Comparison of ENCODE assay signal across 8 mouse cellular contexts in genomic region chr16:17806581-17807191, GRCm38 (mm10). TPM values are rescaled to one million over a fixed set of nuclear protein-coding genes. Genes with fewer than 3 reads are reported as not detected.
DNase-seq lines count a peak whose midpoint lies in the region; ATAC-seq and TF ChIP-seq lines count a peak whose summit lies in the region.

No protein-coding gene starts in this region.

- peak overlapping the region; percentile 53 for H3K9ac ChIP-seq in kidney, embryonic 16.5 days (replicated peaks; ENCODE audit: low read length)
- H3K9ac ChIP-seq in MEL (ENCODE audit: control insufficient read depth, low read depth, low read length, poor library complexity, severe bottlenecking): peak overlapping the region; percentile 94
- peak overlapping the region; percentile 79 for H3K9ac ChIP-seq in embryonic facial prominence, embryonic 13.5 days
- H3K9ac ChIP-seq in midbrain, embryonic 14.5 days (replicated peaks; ENCODE audit: low read length): peak overlapping the region; percentile 89

- no peak for DNase-seq in kidney, adult 8-10 months
- DNase-seq in MEL (ENCODE audit: low read depth, low spot score): peak; percentile 44
- no peak for DNase-seq in midbrain, embryonic 14.5 days
- DNase-seq in urinary bladder, postnatal 4 days (ENCODE audit: low spot score in 2 of 2): no peak
- no peak for DNase-seq in layer of hippocampus, adult 9-11 months

- H3K36me3 ChIP-seq in kidney, embryonic 16.5 days (ENCODE audit: insufficient read depth, low read length): 0 out of 2 replicates have a peak, but pooled peaks cover 5% of the 10 kb centered on the region
- H3K36me3 ChIP-seq in MEL (ENCODE audit: control insufficient read depth in 1 of 2, insufficient read depth in 2 of 2, low read length in 2 of 2): peaks cover 0 to 5% of the 10 kb centered on the region in 2 experiments; a peak in 2 of 4 replicates
- H3K36me3 ChIP-seq in embryonic facial prominence, embryonic 13.5 days: peaks cover 54% of the 10 kb centered on the region
- H3K36me3 ChIP-seq in midbrain, embryonic 14.5 days (ENCODE audit: control insufficient read depth, insufficient read depth, low read length): no peaks in the 10 kb centered on the region

- H3K4me1 ChIP-seq in kidney, embryonic 16.5 days (ENCODE audit: insufficient read depth, low read length): peaks cover 67% of the 10 kb centered on the region
- H3K4me1 ChIP-seq in MEL (ENCODE audit: control insufficient read depth in 1 of 2, insufficient read depth in 2 of 2, low read length in 2 of 2): peaks cover 2 to 33% of the 10 kb centered on the region in 2 experiments; a peak in 3 of 4 replicates
- peaks cover 96% of the 10 kb centered on the region for H3K4me1 ChIP-seq in embryonic facial prominence, embryonic 13.5 days
- peaks cover 24% of the 10 kb centered on the region for H3K4me1 ChIP-seq in midbrain, embryonic 14.5 days (ENCODE audit: control insufficient read depth, insufficient read depth, low read length)

- no peak for TF ChIP-seq POLR2A in MEL (IDR thresholded peaks at IDR 0.05; ENCODE audit: control insufficient read depth in 1 of 2, insufficient read depth in 1 of 2, low read depth in 1 of 2, low read length in 2 of 2, poor library complexity in 1 of 2)

- H3K79me2 ChIP-seq in MEL (ENCODE audit: control insufficient read depth, insufficient read depth, low read length, poor library complexity): peaks cover 5% of the 10 kb centered on the region; the same call in 1 of the 2 replicates

- 5% methylated on average over 47 of the region's 50 CpGs for WGBS in kidney, embryonic 16.5 days
- 4% methylated on average over 44 of the region's 50 CpGs for WGBS in embryonic facial prominence, embryonic 13.5 days
- under 1% methylated on average over 50 of the region's 50 CpGs for WGBS in midbrain, embryonic 14.5 days

- H3K4me3 ChIP-seq in kidney, embryonic 16.5 days (ENCODE audit: low read length): peak overlapping the region; percentile 45
- peak overlapping the region; percentile 53 to 70 for H3K4me3 ChIP-seq in MEL (ENCODE audit: control insufficient read depth in 1 of 2, insufficient read depth in 1 of 2, low read depth in 2 of 2, low read length in 2 of 2)
- H3K4me3 ChIP-seq in embryonic facial prominence, embryonic 13.5 days: peak overlapping the region; percentile 43
- peak overlapping the region; percentile 61 for H3K4me3 ChIP-seq in midbrain, embryonic 14.5 days (replicated peaks; ENCODE audit: low read depth, low read length)

- H3K27me3 ChIP-seq in kidney, embryonic 16.5 days (ENCODE audit: insufficient read depth, low read length): peaks cover 53% of the 10 kb centered on the region
- no peaks in the 10 kb centered on the region for H3K27me3 ChIP-seq in MEL (ENCODE audit: control insufficient read depth in 1 of 2, insufficient read depth in 2 of 2, low read length in 2 of 2)
- peaks cover 49% of the 10 kb centered on the region for H3K27me3 ChIP-seq in embryonic facial prominence, embryonic 13.5 days
- peaks cover 56% of the 10 kb centered on the region for H3K27me3 ChIP-seq in midbrain, embryonic 14.5 days (ENCODE audit: control insufficient read depth, insufficient read depth, low read length)

- peak overlapping the region; percentile 71 for H3K4me2 ChIP-seq in kidney, embryonic 16.5 days (replicated peaks; ENCODE audit: low read depth, low read length)
- H3K4me2 ChIP-seq in embryonic facial prominence, embryonic 13.5 days: peak overlapping the region; percentile 77
- peak overlapping the region; percentile 97 for H3K4me2 ChIP-seq in midbrain, embryonic 14.5 days (ENCODE audit: low read length)

- no peak for TF ChIP-seq EP300 in MEL (IDR thresholded peaks at IDR 0.05; ENCODE audit: low read depth in 1 of 2, low read length in 2 of 2)

- ATAC-seq in kidney, embryonic 16.5 days (ENCODE audit: low FRiP score, low TSS enrichment): no peak
- no peak for ATAC-seq in embryonic facial prominence, embryonic 13.5 days (ENCODE audit: insufficient number of reproducible peaks, insufficient read depth, low FRiP score, low TSS enrichment, low read depth)
- peak; percentile 4 for ATAC-seq in inflammation-experienced regulatory T-cells, adult 6 months
- peak; percentile 13; the same call in 1 of the 2 replicates for ATAC-seq in midbrain, embryonic 14.5 days (ENCODE audit: low FRiP score, low TSS enrichment)

- no peak overlapping the region for H3K27ac ChIP-seq in kidney, embryonic 16.5 days (ENCODE audit: low read length)
- peak overlapping the region; percentile 67; the same call in 1 of the 2 replicates for H3K27ac ChIP-seq in MEL (ENCODE audit: control insufficient read depth, low read depth, low read length)
- H3K27ac ChIP-seq in embryonic facial prominence, embryonic 13.5 days: peak overlapping the region; percentile 93
- H3K27ac ChIP-seq in midbrain, embryonic 14.5 days (replicated peaks; ENCODE audit: low read depth, low read length): peak overlapping the region; percentile 85

- no peaks in the 10 kb centered on the region for H3K9me3 ChIP-seq in kidney, embryonic 16.5 days (ENCODE audit: low read length)
- H3K9me3 ChIP-seq in MEL (replicated peaks; ENCODE audit: insufficient read depth, low read length): no peaks in the 10 kb centered on the region
- H3K9me3 ChIP-seq in embryonic facial prominence, embryonic 13.5 days: no peaks in the 10 kb centered on the region
- H3K9me3 ChIP-seq in midbrain, embryonic 14.5 days (ENCODE audit: control insufficient read depth, low read length): no peaks in the 10 kb centered on the region

- no peak for TF ChIP-seq RAD21 in MEL (IDR thresholded peaks at IDR 0.05; ENCODE audit: low read depth, low read length)

- no peak for TF ChIP-seq CTCF in MEL (IDR thresholded peaks at IDR 0.05 in 2 of 3, conservative IDR thresholded peaks at IDR 0.05 in 1 of 3; ENCODE audit: control insufficient read depth in 1 of 3, insufficient read depth in 1 of 3, low read depth in 2 of 3, low read length in 3 of 3, poor library complexity in 1 of 3, severe bottlenecking in 1 of 3)

TF ChIP-seq in MEL, 35 proteins besides CTCF, POLR2A, EP300 and RAD21 (continues in another document):
- TF ChIP-seq SMC3 (IDR thresholded peaks at IDR 0.05; ENCODE audit: low read depth, low read length) (no peak), POLR2AphosphoS2 (IDR thresholded peaks at IDR 0.05; ENCODE audit: low read length) (no peak), MAFK (IDR thresholded peaks at IDR 0.05; ENCODE audit: borderline replicate concordance, low read depth, low read length) (no peak), POLR2AphosphoS5 (IDR thresholded peaks at IDR 0.05; ENCODE audit: borderline replicate concordance, low read depth, low read length) (no peak), GABPA (IDR thresholded peaks at IDR 0.05; ENCODE audit: low read depth, low read length) (no peak), ELF1 (IDR thresholded peaks at IDR 0.05; ENCODE audit: low read depth, low read length) (no peak), KAT2A (conservative IDR thresholded peaks at IDR 0.05; ENCODE audit: low read depth, low read length) (no peak), CHD1 (IDR thresholded peaks at IDR 0.05; ENCODE audit: low read depth, low read length) (no peak), ZKSCAN1 (IDR thresholded peaks at IDR 0.05; ENCODE audit: low read depth, low read length) (no peak), USF1 (IDR thresholded peaks at IDR 0.05; ENCODE audit: low read depth, low read length) (no peak), MYB (IDR thresholded peaks at IDR 0.05; ENCODE audit: low read depth, low read length) (no peak), ZC3H11A (IDR thresholded peaks at IDR 0.05; ENCODE audit: low read depth, low read length) (no peak)

RNA-seq across cellular contexts. Expression of gene Scarf2, which starts 9.6 kb away (rescaled TPM):
- 8.1 and 8.9 TPM in 2 replicates for polyA plus RNA-seq in kidney, embryonic 16.5 days (2015; fragmentation: Nextera tagmentation; extraction: Ambion mirVana)
- total RNA-seq in MEL (2012; rRNA removed): 0.62 TPM in 2 replicates
- polyA plus RNA-seq in MEL (2012; ENCODE audit: insufficient read depth in 1 of 2, insufficient read length in 2 of 2, low read depth in 1 of 2, low replicate concordance in 2 of 2, missing spikeins in 1 of 2): 1 to 10 TPM in 1 of 2 experiments, not detected in 1; 1.2 TPM
- 30.9 and 39.0 TPM in 2 replicates for polyA plus RNA-seq in embryonic facial prominence, embryonic 13.5 days (2015; fragmentation: Nextera tagmentation; extraction: Ambion mirVana)
- polyA plus RNA-seq in inflammation-experienced regulatory T-cells, adult 6 months (2017; shearing (Covaris generic)): not detected
- 0.55 and 1.0 TPM in 2 replicates for polyA plus RNA-seq in midbrain, embryonic 14.5 days (2014; fragmentation: Nextera tagmentation; extraction: Ambion mirVana)

RNA-seq across cellular contexts. Expression of gene B830017H08Rik, which starts 26.2 kb away (rescaled TPM):
- polyA plus RNA-seq in kidney, embryonic 16.5 days (2015; fragmentation: Nextera tagmentation; extraction: Ambion mirVana): 0.09 TPM in 1 of 2 replicates, not detected in the other
- total RNA-seq in MEL (2012; rRNA removed): not detected in 2 replicates
- under 1 TPM in 1 of 2 experiments, not detected in 1; 0.06 TPM for polyA plus RNA-seq in MEL (2012; ENCODE audit: insufficient read depth in 1 of 2, insufficient read length in 2 of 2, low read depth in 1 of 2, low replicate concordance in 2 of 2, missing spikeins in 1 of 2)
- 0.36 and 0.45 TPM in 2 replicates for polyA plus RNA-seq in embryonic facial prominence, embryonic 13.5 days (2015; fragmentation: Nextera tagmentation; extraction: Ambion mirVana)
- polyA plus RNA-seq in inflammation-experienced regulatory T-cells, adult 6 months (2017; shearing (Covaris generic)): not detected
- 2.4 and 5.3 TPM in 2 replicates for polyA plus RNA-seq in midbrain, embryonic 14.5 days (2014; fragmentation: Nextera tagmentation; extraction: Ambion mirVana)

RNA-seq across cellular contexts. Expression of gene Car15, which starts 31.5 kb away (rescaled TPM):
- polyA plus RNA-seq in kidney, embryonic 16.5 days (2015; fragmentation: Nextera tagmentation; extraction: Ambion mirVana): 35.7 and 48.6 TPM in 2 replicates
- 2.0 and 2.4 TPM in 2 replicates for total RNA-seq in MEL (2012; rRNA removed)
- 1 to 10 TPM in 1 of 2 experiments, not detected in 1; 3.6 TPM for polyA plus RNA-seq in MEL (2012; ENCODE audit: insufficient read depth in 1 of 2, insufficient read length in 2 of 2, low read depth in 1 of 2, low replicate concordance in 2 of 2, missing spikeins in 1 of 2)
- 2.2 and 3.0 TPM in 2 replicates for polyA plus RNA-seq in embryonic facial prominence, embryonic 13.5 days (2015; fragmentation: Nextera tagmentation; extraction: Ambion mirVana)
- polyA plus RNA-seq in inflammation-experienced regulatory T-cells, adult 6 months (2017; shearing (Covaris generic)): 1 to 10 TPM in 2 of 3 experiments, under 1 TPM in 1; 0.67 to 1.9 (median 1.5) TPM
- 3.8 and 3.9 TPM in 2 replicates for polyA plus RNA-seq in midbrain, embryonic 14.5 days (2014; fragmentation: Nextera tagmentation; extraction: Ambion mirVana)

RNA-seq across cellular contexts. Expression of gene Klhl22, which starts 47.3 kb away (rescaled TPM):
- polyA plus RNA-seq in kidney, embryonic 16.5 days (2015; fragmentation: Nextera tagmentation; extraction: Ambion mirVana): 69.8 and 72.0 TPM in 2 replicates
- 93.6 and 97.0 TPM in 2 replicates for total RNA-seq in MEL (2012; rRNA removed)
- 100 to 1,000 TPM in 1 of 2 experiments, 10 to 100 TPM in 1; 82.4 to 191 TPM for polyA plus RNA-seq in MEL (2012; ENCODE audit: insufficient read depth in 1 of 2, insufficient read length in 2 of 2, low read depth in 1 of 2, low replicate concordance in 2 of 2, missing spikeins in 1 of 2)
- 88.8 and 97.7 TPM in 2 replicates for polyA plus RNA-seq in embryonic facial prominence, embryonic 13.5 days (2015; fragmentation: Nextera tagmentation; extraction: Ambion mirVana)
- polyA plus RNA-seq in inflammation-experienced regulatory T-cells, adult 6 months (2017; shearing (Covaris generic)): 10 to 100 TPM; 11.8 to 28.7 (median 13.4) TPM
- 75.5 and 75.6 TPM in 2 replicates for polyA plus RNA-seq in midbrain, embryonic 14.5 days (2014; fragmentation: Nextera tagmentation; extraction: Ambion mirVana)

Comparison
In these comparisons a context has a peak if more than half of its experiments do, and no peak if none do; other contexts are left out.
1. ATAC-seq: peak in inflammation-experienced regulatory T-cells, adult 6 months (single experiment) and midbrain, embryonic 14.5 days (single experiment); none in kidney, embryonic 16.5 days (single experiment) and embryonic facial prominence, embryonic 13.5 days (single experiment).
2. Peak in every context shown above with its lines, with median percentiles within 50 percentile points of each other: H3K4me2 ChIP-seq, H3K4me3 ChIP-seq and H3K9ac ChIP-seq.